Mouse (Mus musculus) liver, adult 2 months (tissue): Measurements from ENCODE around the gene Hdac11.

Source experiments
- CTCF ChIP-seq: fragments of 200-500 bp; IDR thresholded peaks from 2 replicates; pipeline ENCODE4 v1.5.1; 2011; ENCODE audit warnings: low read depth, low read length, control low read depth
- POLR2A ChIP-seq: fragments of 200-500 bp; IDR thresholded peaks from 2 replicates; pipeline ENCODE4 v1.6.1; 2011; ENCODE audit warnings: low read length, control low read depth; ENCODE audit not compliant: insufficient read depth; ENCODE audit errors: extremely low read depth

DNA sequence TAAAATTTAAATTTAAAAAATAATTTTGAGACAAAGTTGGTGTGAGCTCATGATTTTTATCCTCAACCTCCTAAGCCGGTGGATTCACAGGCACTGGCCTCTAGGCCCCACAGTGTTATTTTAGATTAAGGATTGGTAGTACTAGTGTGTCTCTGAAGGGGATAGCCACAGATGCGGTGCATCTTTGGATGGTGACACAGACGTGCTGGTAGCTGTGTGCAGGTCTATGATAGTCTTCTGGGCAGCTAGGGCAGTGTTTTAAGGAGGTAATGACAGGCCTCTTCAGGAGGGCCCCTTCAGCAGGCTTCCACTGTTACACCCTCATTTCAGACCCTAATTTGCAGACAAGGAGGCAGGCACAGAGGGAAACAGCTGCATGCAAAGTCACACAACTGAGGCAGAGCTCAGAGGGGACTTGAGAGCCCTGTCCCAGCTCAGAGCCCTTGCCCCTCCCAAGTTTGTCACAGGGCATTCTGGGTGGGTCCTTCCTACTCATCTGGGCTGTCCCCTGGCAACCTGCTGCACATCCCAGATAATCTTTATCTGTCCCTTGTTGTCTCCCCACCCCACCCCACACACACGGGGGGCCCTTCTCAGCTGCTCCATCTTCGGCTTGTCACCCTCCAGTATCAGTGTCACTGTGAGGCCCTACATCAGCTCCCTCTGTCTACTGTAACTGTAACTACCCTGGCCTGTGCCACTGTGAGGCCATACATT is 6.9 kb downstream of the Hdac11 start:
- TF ChIP-seq CTCF (no peak), POLR2A (no peak)
